Comparison of ENCODE assay signal across 13 mouse cellular contexts in the genomic region with DNA sequence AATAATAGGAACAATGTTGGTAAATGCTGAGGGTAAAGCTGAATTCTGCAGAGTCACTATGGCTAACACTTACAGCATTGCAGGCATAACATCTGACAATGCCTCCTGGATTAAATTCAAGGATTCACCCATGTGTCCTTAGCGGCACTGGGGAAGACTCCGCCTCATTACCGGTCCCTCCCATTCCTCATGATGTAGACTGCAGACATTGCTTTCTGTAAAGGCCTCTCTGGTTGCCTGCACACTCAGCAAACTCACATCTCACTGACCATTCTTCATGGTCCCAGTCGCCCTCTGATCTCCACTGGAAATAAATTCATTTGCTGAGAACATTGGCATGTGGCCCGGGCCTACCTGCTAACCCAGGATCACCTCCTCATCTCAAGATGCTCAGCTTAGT. TPM values are rescaled to one million over a fixed set of nuclear protein-coding genes. Genes with fewer than 3 reads are reported as not detected.
"Had no signal": no experiment of that assay in that cellular context is flagged by ENCODE, and none has a peak within 500 bp of the region (broad histone marks: within the 10 kb centered on the region; RNA-seq: fewer than 3 reads in every experiment).

No protein-coding gene starts in this region.

- DNase-seq: left cerebral cortex, postnatal 4 days; liver; liver, embryonic 13.5 days; liver, postnatal 0 days; lung, adult 18-20 months; lung, adult 2 months; lung, embryonic 14.5 days; lung, postnatal 10 days; lung, postnatal 14 days; lung, postnatal 36 days; lung, postnatal 4 days; midbrain, embryonic 14.5 days had no signal

RNA-seq across cellular contexts. Expression of a gene that starts 51.9 kb away (rescaled TPM):
- total RNA-seq: liver, adult 2 months had no signal
